ENCODE assay signal across 9 mouse cellular contexts in genomic region chr6:31197631-31198338, GRCm38 (mm10).
DNase-seq lines count a peak whose midpoint lies in the region; ATAC-seq and TF ChIP-seq lines count a peak whose summit lies in the region.
"Had no signal": no experiment of that assay in that cellular context is flagged by ENCODE, and none has a peak within 500 bp of the region (broad histone marks: within the 10 kb centered on the region; RNA-seq: fewer than 3 reads in every experiment).

No protein-coding gene starts in this region.

- peak; percentile 40 for TF ChIP-seq CTCF in hindbrain, postnatal 0 days (IDR thresholded peaks at IDR 0.05; ENCODE audit: low read depth)
- TF ChIP-seq CTCF in testis, adult 2 months (IDR thresholded peaks at IDR 0.05; ENCODE audit: control insufficient read depth, insufficient read depth, insufficient replicate concordance, low read depth, low read length), result peak; percentile 58; the same call in 1 of the 2 replicates
- TF ChIP-seq CTCF in stomach, postnatal 0 days (IDR thresholded peaks at IDR 0.05; ENCODE audit: low read depth), result peak; percentile 56

- 61% methylated on average over 4 of the region's 4 CpGs for WGBS in hindbrain, postnatal 0 days
- WGBS in hindbrain, embryonic 12.5 days, result 67% methylated on average over 4 of the region's 4 CpGs
- WGBS in stomach, postnatal 0 days, result 55% methylated on average over 4 of the region's 4 CpGs

- H3K4me1 ChIP-seq in hindbrain, postnatal 0 days (ENCODE audit: insufficient read depth, low read length), result no peaks in the 10 kb centered on the region
- no peaks in the 10 kb centered on the region for H3K4me1 ChIP-seq in hindbrain, embryonic 12.5 days
- peaks cover 14% of the 10 kb centered on the region for H3K4me1 ChIP-seq in testis, adult 2 months (ENCODE audit: control insufficient read depth, insufficient read depth, low read length)
- no peaks in the 10 kb centered on the region for H3K4me1 ChIP-seq in stomach, postnatal 0 days (replicated peaks; ENCODE audit: control insufficient read depth, insufficient read depth)
- H3K4me1 ChIP-seq: forebrain, embryonic 13.5 days had no signal

- H3K27me3 ChIP-seq in hindbrain, postnatal 0 days (ENCODE audit: insufficient read depth, low read length), result no peaks in the 10 kb centered on the region
- H3K27me3 ChIP-seq in hindbrain, embryonic 12.5 days, result no peaks in the 10 kb centered on the region
- H3K27me3 ChIP-seq in testis, adult 2 months (ENCODE audit: control insufficient read depth, insufficient read depth, low read length), result no peaks in the 10 kb centered on the region
- H3K27me3 ChIP-seq in stomach, postnatal 0 days (ENCODE audit: control insufficient read depth, insufficient read depth, low read length), result no peaks in the 10 kb centered on the region

- no peak for ATAC-seq in hindbrain, postnatal 0 days
- ATAC-seq in hindbrain, embryonic 12.5 days (ENCODE audit: low FRiP score), result no peak
- ATAC-seq in stomach, postnatal 0 days (ENCODE audit: low FRiP score, low TSS enrichment), result no peak
- ATAC-seq: forebrain, embryonic 13.5 days had no signal

- no peaks in the 10 kb centered on the region for H3K36me3 ChIP-seq in hindbrain, postnatal 0 days (ENCODE audit: insufficient read depth, low read length)
- no peaks in the 10 kb centered on the region for H3K36me3 ChIP-seq in hindbrain, embryonic 12.5 days
- no peaks in the 10 kb centered on the region; the same call in none of the 2 replicates for H3K36me3 ChIP-seq in testis, adult 2 months (ENCODE audit: control insufficient read depth, insufficient read depth, low read length)
- no peaks in the 10 kb centered on the region for H3K36me3 ChIP-seq in stomach, postnatal 0 days (ENCODE audit: control insufficient read depth, insufficient read depth, low read length)

- DNase-seq in hindbrain, postnatal 0 days (ENCODE audit: low spot score), result no peak
- DNase-seq in testis, postnatal 14 days (ENCODE audit: low spot score), result no peak
- DNase-seq in cerebellum, adult 9-10 months, result peak; percentile 69
- no peak for DNase-seq in stomach, postnatal 0 days (ENCODE audit: low spot score)
- DNase-seq in ovary, postnatal 14 days (ENCODE audit: low spot score), result no peak
- DNase-seq in kidney, adult 18-20 months, result no peak

- H3K9me3 ChIP-seq in hindbrain, postnatal 0 days (ENCODE audit: low read length), result no peaks in the 10 kb centered on the region
- H3K9me3 ChIP-seq in hindbrain, embryonic 12.5 days (replicated peaks), result no peaks in the 10 kb centered on the region
- no peaks in the 10 kb centered on the region for H3K9me3 ChIP-seq in stomach, postnatal 0 days (ENCODE audit: control insufficient read depth, low read length)
- H3K9me3 ChIP-seq: forebrain, embryonic 13.5 days had no signal

- H3K27ac ChIP-seq in hindbrain, postnatal 0 days, result no peak overlapping the region
- no peak overlapping the region for H3K27ac ChIP-seq in hindbrain, embryonic 12.5 days
- no peak overlapping the region for H3K27ac ChIP-seq in testis, adult 2 months (ENCODE audit: control insufficient read depth, insufficient read depth, low read depth, low read length)
- H3K27ac ChIP-seq in stomach, postnatal 0 days (replicated peaks), result no peak overlapping the region
- H3K27ac ChIP-seq: forebrain, embryonic 13.5 days had no signal

- no peak overlapping the region for H3K4me3 ChIP-seq in hindbrain, postnatal 0 days (ENCODE audit: low read length)
- no peak overlapping the region for H3K4me3 ChIP-seq in hindbrain, embryonic 12.5 days
- no peak overlapping the region for H3K4me3 ChIP-seq in testis, adult 2 months (ENCODE audit: control insufficient read depth, low read depth, low read length)
- no peak overlapping the region for H3K4me3 ChIP-seq in stomach, postnatal 0 days (ENCODE audit: low read depth, low read length)
- H3K4me3 ChIP-seq: forebrain, embryonic 13.5 days had no signal

- TF ChIP-seq POLR2A in testis, adult 2 months (IDR thresholded peaks at IDR 0.05; ENCODE audit: control insufficient read depth, low read depth, low read length), result no peak

- no peak for TF ChIP-seq EP300 in stomach, postnatal 0 days (optimal IDR thresholded peaks at IDR 0.05)

- H3K9ac ChIP-seq in hindbrain, postnatal 0 days (replicated peaks; ENCODE audit: low read length), result no peak overlapping the region
- H3K9ac ChIP-seq in hindbrain, embryonic 12.5 days, result no peak overlapping the region
- no peak overlapping the region for H3K9ac ChIP-seq in stomach, postnatal 0 days (ENCODE audit: low read length)
- H3K9ac ChIP-seq: forebrain, embryonic 13.5 days had no signal

- H3K4me2 ChIP-seq in hindbrain, postnatal 0 days (ENCODE audit: low read depth, low read length), result no peak overlapping the region
- no peak overlapping the region for H3K4me2 ChIP-seq in hindbrain, embryonic 12.5 days (replicated peaks)
- H3K4me2 ChIP-seq in stomach, postnatal 0 days (replicated peaks; ENCODE audit: low read depth), result no peak overlapping the region
- H3K4me2 ChIP-seq: forebrain, embryonic 13.5 days had no signal
